Mouse (Mus musculus) intestine, embryonic 16.5 days (tissue): Measurements from ENCODE around the gene Ppp1r10. TPM values are rescaled to one million over a fixed set of nuclear protein-coding genes. Genes with fewer than 3 reads are reported as not detected.

ENCODE experiments used
- ATAC-seq: fragments of 200-750 bp; cut with Nextera tagmentation; 2 replicates; pipeline ENCODE4 v1.8.0; 2017; ENCODE audit warnings: moderate TSS enrichment, moderate library complexity
- H3K27ac ChIP-seq: fragments of 300-500 bp; sonication (generic); 2 replicates; pipeline ENCODE4 v1.5.1; 2014; ENCODE audit warnings: mild to moderate bottlenecking, low read length
- H3K27me3 ChIP-seq: fragments of 300-500 bp; sonication (generic); replicated peaks from 2 replicates; pipeline ENCODE4 v1.6.1; 2014; ENCODE audit warnings: low read length, control low read depth, mixed read lengths; ENCODE audit not compliant: control insufficient read depth, insufficient read depth
- H3K36me3 ChIP-seq: fragments of 300-500 bp; sonication (generic); 2 replicates; pipeline ENCODE4 v1.6.1; 2014; ENCODE audit warnings: low read length, control low read depth; ENCODE audit not compliant: control insufficient read depth, insufficient read depth
- H3K4me1 ChIP-seq: fragments of 300-500 bp; sonication (generic); 2 replicates; pipeline ENCODE4 v1.6.1; 2014; ENCODE audit warnings: low read length, control low read depth, mixed read lengths; ENCODE audit not compliant: control insufficient read depth, insufficient read depth
- H3K4me2 ChIP-seq: fragments of 300-500 bp; sonication (generic); 2 replicates; pipeline ENCODE4 v1.6.1; 2014; ENCODE audit warnings: low read depth, low read length, control low read depth
- H3K4me3 ChIP-seq: fragments of 300-500 bp; sonication (generic); 2 replicates; pipeline ENCODE4 v1.5.1; 2014; ENCODE audit warnings: mild to moderate bottlenecking, low read length
- H3K9ac ChIP-seq: fragments of 300-500 bp; sonication (generic); 2 replicates; pipeline ENCODE4 v1.6.1; 2014; ENCODE audit warnings: low read depth, low read length
- H3K9me3 ChIP-seq: fragments of 300-500 bp; sonication (generic); 2 replicates; pipeline ENCODE4 v1.6.1; 2016; ENCODE audit warnings: low read length, control low read depth; ENCODE audit not compliant: control insufficient read depth
- WGBS: fragments of 180-500 bp; shearing (Covaris S2); extraction: QIAGEN DNeasy Blood & Tissue Kit; methylation state at CpG from one replicate; pipeline ENCODE4 v1.1.7; 2014; 5-methylcytosine and 5-hydroxymethylcytosine counted together
- polyA plus RNA-seq: library from polyadenylated mRNA; unstranded; fragments of >200 nt; fragmentation: Nextera tagmentation; extraction: Ambion mirVana; gene quantifications from 2 replicates; pipeline ENCODE4 v1.2.1, GENCODE M21; 2015

Gene Ppp1r10
- polyA plus RNA-seq, 1 experiment from 2014 or later = 28.8 TPM

DNA sequence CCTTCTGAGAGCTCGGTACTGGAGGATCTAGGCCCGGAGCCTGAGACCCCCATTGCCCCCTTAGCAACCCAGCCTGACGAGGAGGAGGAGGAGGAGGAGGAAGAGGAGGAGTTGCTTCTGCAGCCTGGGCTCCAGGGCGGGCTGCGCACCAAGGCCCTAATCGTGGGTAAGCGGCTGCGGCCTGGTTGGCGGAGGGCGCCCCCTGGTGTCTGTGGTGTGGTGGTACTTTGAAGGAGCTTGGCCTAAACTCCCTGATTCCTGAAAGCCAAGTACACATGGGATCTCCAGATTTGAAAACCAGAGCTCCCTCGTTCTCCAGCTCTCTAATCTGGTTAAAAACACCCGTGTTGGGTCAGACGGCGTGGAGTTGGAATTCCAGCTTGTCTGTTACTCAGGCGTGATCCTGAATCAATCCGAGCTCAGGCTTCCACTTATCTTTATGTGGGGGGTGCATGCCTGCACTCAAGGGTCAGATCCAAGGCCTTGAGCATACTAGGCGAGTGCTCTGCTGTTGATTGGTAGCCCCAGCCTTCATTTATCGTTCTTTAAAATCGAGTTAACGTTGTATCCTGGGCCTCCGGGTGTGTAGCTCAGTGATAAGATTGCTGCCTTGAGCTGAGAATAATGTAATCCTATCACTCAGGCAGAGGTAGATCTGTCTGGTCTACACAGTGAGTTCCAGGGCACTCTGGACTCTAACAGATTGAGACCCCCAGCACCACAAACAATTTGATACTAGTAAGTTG lies 42.3 kb upstream of the Ppp1r10 start:
- WGBS = 24% methylated on average over 21 of the region's 21 CpGs
- Histone ChIP-seq H3K4me2 (no peak overlapping the region), H3K9ac (peak overlapping the region; percentile 34), H3K4me3 (no peak overlapping the region), H3K4me1 (peaks cover 30% of the 10 kb centered on the region), H3K27ac (no peak overlapping the region), H3K9me3 (0 out of 2 replicates have a peak, but pooled peaks cover 4% of the 10 kb centered on the region), H3K36me3 (no peaks in the 10 kb centered on the region; the same call in 1 of the 2 replicates), H3K27me3 (no peaks in the 10 kb centered on the region)
- ATAC-seq = peak; percentile 50; the same call in 1 of the 2 replicates

GRCm38 (mm10) chr17:35874721-35875120 lies 41.5 kb upstream of the Ppp1r10 start:
- H3K27ac ChIP-seq = no peak overlapping the region
- H3K27me3 ChIP-seq = no peaks in the 10 kb centered on the region
- H3K4me3 ChIP-seq = no peak overlapping the region
- 84% methylated on average over 6 of the region's 6 CpGs for WGBS
- no peak for ATAC-seq
- no peak overlapping the region for H3K4me2 ChIP-seq
- H3K9me3 ChIP-seq = 0 out of 2 replicates have a peak, but pooled peaks cover 4% of the 10 kb centered on the region
- H3K4me1 ChIP-seq = peaks cover 23% of the 10 kb centered on the region
- no peak overlapping the region for H3K9ac ChIP-seq
- H3K36me3 ChIP-seq = no peaks in the 10 kb centered on the region; the same call in 1 of the 2 replicates

DNA sequence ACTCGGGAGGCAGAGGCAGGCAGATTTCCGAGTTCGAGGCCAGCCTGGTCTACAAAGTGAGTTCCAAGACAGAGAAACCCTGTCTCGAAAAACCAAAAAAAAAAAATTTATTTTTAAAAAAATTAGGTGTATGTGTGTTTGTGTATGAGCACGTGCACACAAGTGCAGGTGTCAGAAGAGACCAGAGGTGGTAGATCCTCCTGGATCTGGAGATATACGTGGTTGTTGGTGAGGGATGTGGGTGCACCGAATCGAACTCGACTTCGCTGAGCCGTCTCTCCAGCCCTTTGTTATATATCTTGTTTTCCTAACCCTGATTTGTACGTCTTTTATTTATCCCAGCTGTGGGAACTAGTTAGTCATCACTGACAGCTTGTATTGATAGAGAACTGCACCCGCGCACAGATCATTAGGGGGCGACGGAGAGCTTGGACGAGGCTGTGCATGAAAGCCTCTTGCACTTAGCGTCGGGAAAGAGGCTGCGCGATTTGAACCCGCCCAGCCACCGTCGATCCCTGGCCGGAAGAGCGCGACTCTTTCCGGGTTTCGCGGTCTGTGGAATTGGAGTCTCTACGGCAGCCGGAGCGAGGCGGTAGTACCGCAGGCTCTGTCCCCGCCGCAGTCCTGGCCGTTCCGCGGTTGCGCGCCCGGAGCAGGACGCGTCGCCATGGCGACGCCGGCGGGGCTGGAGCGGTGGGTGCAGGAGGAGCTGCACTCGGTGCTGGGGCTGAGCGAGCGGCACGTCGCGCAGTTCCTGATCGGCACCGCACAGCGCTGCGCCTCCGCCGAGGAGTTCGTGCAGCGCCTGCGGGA lies 36.8 kb upstream of the Ppp1r10 start, which contains the start of gene Dhx16:
Gene Dhx16, plus strand, starts transcription at position 575 of the 813 bp plus-strand sequence.
- Histone ChIP-seq H3K36me3 (peaks cover 21% of the 10 kb centered on the region; the same call in 1 of the 2 replicates), H3K27ac (peak within 1 kb of the TSS; percentile 73), H3K4me1 (peaks cover 4% of the 10 kb centered on the region; the same call in 1 of the 2 replicates), H3K27me3 (no peaks in the 10 kb centered on the region), H3K4me2 (peak within 1 kb of the TSS; percentile 67), H3K9ac (peak within 1 kb of the TSS; percentile 93), H3K9me3 (no peaks in the 10 kb centered on the region), H3K4me3 (peak within 1 kb of the TSS; percentile 89)
- 5% methylated on average over 66 of the region's 66 CpGs for WGBS
- ATAC-seq = peak; percentile 94

GRCm38 (mm10) chr17:35882924-35883323 lies 33.3 kb upstream of the Ppp1r10 start:
- Histone ChIP-seq H3K9me3 (no peaks in the 10 kb centered on the region), H3K27ac (no peak overlapping the region), H3K36me3 (peaks cover 33% of the 10 kb centered on the region), H3K9ac (no peak overlapping the region), H3K4me1 (peaks cover 4% of the 10 kb centered on the region; the same call in 1 of the 2 replicates), H3K4me3 (no peak overlapping the region), H3K27me3 (no peaks in the 10 kb centered on the region), H3K4me2 (no peak overlapping the region)
- ATAC-seq = no peak
- WGBS = 93% methylated on average over 17 of the region's 17 CpGs

DNA sequence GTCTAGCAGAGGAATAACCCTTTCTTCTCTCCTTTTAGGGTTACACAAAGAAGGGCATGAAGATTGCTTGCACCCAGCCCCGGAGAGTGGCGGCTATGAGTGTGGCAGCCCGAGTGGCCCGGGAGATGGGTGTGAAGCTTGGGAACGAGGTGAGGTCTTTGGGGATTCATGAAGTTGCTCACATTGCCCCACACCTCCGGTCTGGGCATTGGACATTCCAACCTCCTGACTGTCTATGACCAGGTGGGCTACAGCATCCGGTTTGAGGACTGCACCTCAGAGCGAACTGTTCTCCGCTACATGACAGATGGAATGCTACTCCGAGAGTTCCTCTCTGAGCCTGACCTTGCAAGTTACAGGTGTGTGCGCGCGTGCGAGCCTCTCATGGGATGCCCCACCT lies 32.5 kb upstream of the Ppp1r10 start:
- no peak for ATAC-seq

DNA sequence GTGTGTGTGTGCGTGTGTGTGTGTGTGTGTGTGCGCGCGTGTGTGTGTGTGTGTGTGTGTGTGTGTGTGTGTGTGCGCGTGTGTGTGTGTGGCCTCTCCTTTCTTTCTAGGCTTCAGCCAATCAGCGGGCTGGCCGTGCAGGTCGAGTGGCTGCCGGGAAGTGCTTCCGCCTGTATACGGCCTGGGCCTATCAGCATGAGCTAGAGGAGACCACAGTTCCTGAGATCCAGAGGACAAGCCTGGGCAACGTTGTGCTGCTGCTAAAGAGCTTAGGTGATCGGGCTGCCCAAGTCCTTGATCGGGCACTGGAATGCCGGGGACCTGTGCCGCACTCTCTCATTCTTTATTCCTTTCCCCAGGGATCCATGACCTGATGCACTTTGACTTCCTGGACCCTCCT lies 28.5 kb upstream of the Ppp1r10 start:
- H3K36me3 ChIP-seq = peaks cover 32% of the 10 kb centered on the region
- 70% methylated on average over 11 of the region's 17 CpGs for WGBS
- no peak for ATAC-seq

More for the DNA sequence above, 32.5 kb upstream of the Ppp1r10 start:
- Histone ChIP-seq H3K4me3 (no peak overlapping the region), H3K9ac (no peak overlapping the region), H3K27me3 (no peaks in the 10 kb centered on the region), H3K9me3 (no peaks in the 10 kb centered on the region), H3K27ac (no peak overlapping the region), H3K4me1 (peaks cover 4% of the 10 kb centered on the region; the same call in 1 of the 2 replicates), H3K4me2 (no peak overlapping the region), H3K36me3 (peaks cover 37% of the 10 kb centered on the region)
- WGBS = 97% methylated on average over 14 of the region's 14 CpGs

DNA sequence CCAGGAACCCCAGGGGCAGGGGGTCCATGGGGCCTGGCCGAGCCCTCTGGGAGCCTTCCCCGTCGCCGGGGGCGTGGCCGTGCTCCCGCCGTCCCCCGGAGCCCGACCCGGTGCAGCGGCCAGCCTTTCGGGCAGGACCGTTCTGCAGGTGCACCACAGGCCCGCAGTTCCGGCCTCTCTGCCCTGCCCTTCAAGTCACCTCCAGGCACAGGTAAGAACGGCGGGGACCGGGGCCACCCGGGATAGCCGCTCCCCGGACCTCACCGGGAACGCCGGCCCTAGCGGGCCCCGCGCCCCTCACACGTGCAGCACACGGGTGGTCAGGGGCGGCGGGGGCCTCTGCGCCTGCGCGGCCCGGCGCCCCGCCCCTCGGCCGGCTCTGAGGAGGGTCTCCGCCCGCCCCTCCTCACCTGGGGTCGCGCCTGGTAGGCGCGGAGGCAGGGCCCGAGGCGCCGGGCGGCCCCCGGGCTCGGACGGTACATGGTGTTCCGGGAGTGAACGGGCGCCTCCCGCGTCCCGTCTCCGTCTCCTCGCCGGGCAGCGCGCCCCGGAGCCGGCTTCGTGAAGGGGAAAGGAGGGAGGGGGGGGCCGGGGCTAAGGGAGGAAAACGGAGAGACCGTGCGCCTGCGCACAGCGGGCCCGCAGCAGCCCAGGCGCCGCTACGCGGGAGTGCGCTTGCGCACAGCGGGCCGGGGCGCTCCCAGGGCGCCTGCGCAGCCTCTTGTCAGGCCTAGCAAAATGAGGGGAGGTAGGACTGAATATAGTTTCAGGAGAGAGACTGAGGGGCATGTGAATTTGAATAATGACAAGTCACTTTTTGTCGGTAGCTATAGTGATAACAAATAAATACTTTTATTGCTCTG lies 19.2 kb upstream of the Ppp1r10 start, which contains the start of gene 2310061I04Rik:
Gene 2310061I04Rik, minus strand, starts transcription at position 651 of the 863 bp plus-strand sequence.
- H3K4me2 ChIP-seq = peak within 1 kb of the TSS; percentile 92
- WGBS = under 1% methylated on average over 82 of the region's 86 CpGs
- H3K27me3 ChIP-seq = no peaks in the 10 kb centered on the region
- ATAC-seq = peak; percentile 95
- H3K9ac ChIP-seq = peak within 1 kb of the TSS; percentile 84
- peak within 1 kb of the TSS; percentile 72 for H3K4me3 ChIP-seq
- peaks cover 14% of the 10 kb centered on the region for H3K4me1 ChIP-seq
- peaks cover 11% of the 10 kb centered on the region; the same call in 1 of the 2 replicates for H3K36me3 ChIP-seq
- no peaks in the 10 kb centered on the region for H3K9me3 ChIP-seq
- H3K27ac ChIP-seq = peak within 1 kb of the TSS; percentile 72

More for the DNA sequence above, 28.5 kb upstream of the Ppp1r10 start:
- Histone ChIP-seq H3K27ac (no peak overlapping the region), H3K4me1 (no peaks in the 10 kb centered on the region), H3K4me3 (no peak overlapping the region), H3K9ac (no peak overlapping the region), H3K9me3 (no peaks in the 10 kb centered on the region), H3K27me3 (no peaks in the 10 kb centered on the region), H3K4me2 (no peak overlapping the region)

DNA sequence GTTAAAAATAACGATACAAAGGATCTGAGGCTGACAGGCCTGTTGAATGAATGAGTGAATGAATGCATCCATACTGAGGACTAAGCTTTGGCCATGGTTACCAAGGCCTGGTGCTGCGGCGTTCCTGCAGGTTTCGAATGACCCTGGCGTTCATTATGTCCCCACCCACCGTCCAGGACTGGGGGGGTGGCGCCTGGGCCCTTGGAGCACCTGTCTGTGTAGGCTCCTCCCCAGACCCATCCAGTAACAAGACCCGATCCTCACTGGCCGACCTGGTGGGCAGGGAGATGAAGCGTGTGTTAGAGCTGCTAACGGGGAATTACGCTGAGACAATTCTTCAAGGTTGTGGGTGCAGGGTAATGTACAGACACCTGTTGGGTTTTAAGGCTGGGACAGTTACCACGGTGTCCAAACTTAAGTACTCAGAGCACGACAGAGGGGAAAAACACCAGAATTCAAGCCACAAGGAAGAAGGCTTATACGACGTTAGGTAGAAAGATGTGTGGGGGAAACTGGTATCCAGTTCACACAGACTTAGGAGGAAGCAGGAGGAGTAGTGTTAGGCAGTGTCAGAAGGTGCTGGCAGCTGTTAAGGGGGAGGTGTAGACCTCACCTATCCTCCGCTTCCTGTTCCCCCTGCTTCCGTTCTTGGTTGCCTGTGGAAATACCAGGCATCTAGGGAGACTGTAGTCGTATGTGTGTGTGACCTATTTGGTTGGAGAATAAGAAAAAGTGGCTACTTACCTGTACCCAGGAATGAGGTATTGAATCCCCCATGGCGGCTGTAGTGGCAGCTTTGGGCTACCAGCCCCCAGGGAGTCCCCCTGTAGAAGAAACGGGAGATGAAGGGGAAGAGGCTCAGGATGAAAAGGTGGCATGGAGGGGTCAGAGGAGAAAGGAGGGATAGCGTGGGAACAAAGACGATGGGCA lies 18.3 kb upstream of the Ppp1r10 start:
- Histone ChIP-seq H3K4me2 (peak overlapping the region; percentile 51), H3K27me3 (no peaks in the 10 kb centered on the region), H3K9ac (peak overlapping the region; percentile 66), H3K4me1 (peaks cover 14% of the 10 kb centered on the region), H3K9me3 (no peaks in the 10 kb centered on the region), H3K27ac (peak overlapping the region; percentile 4; the same call in 1 of the 2 replicates), H3K4me3 (peak overlapping the region; percentile 72), H3K36me3 (peaks cover 9% of the 10 kb centered on the region; the same call in 1 of the 2 replicates)
- WGBS = 40% methylated on average over 23 of the region's 23 CpGs
- peak; percentile 56 for ATAC-seq
